Mouse (Mus musculus) stomach, embryonic 15.5 days (tissue): Measurements from ENCODE around the gene Ednra. TPM values are rescaled to one million over a fixed set of nuclear protein-coding genes. Genes with fewer than 3 reads are reported as not detected.
"Not testable (repeated sequence)": the region's sequence is repeated elsewhere in the genome, so short reads cannot be mapped to it uniquely, and the experiment has no call there.

ENCODE experiments used
- ATAC-seq: fragments of 200-750 bp; cut with Nextera tagmentation; 2 replicates; pipeline ENCODE4 v1.8.0; 2017; ENCODE audit warnings: low read depth, moderate number of reproducible peaks, moderate TSS enrichment; ENCODE audit not compliant: insufficient read depth, low FRiP score
- H3K27ac ChIP-seq: fragments of 300-500 bp; sonication (generic); 2 replicates; pipeline ENCODE4 v1.5.1; 2015; ENCODE audit warnings: mild to moderate bottlenecking, inconsistent platforms
- H3K27me3 ChIP-seq: fragments of 300-500 bp; sonication (generic); replicated peaks from 2 replicates; pipeline ENCODE4 v1.6.1; 2015; ENCODE audit warnings: inconsistent platforms
- H3K36me3 ChIP-seq: fragments of 300-500 bp; sonication (generic); 2 replicates; pipeline ENCODE4 v1.6.1; 2015; ENCODE audit warnings: inconsistent platforms
- H3K4me1 ChIP-seq: fragments of 300-500 bp; sonication (generic); 2 replicates; pipeline ENCODE4 v1.6.1; 2015; ENCODE audit warnings: inconsistent platforms
- H3K4me2 ChIP-seq: fragments of 300-500 bp; sonication (generic); 2 replicates; pipeline ENCODE4 v1.6.1; 2015; ENCODE audit warnings: mild to moderate bottlenecking, inconsistent platforms
- H3K4me3 ChIP-seq: fragments of 300-500 bp; sonication (generic); replicated peaks from 2 replicates; pipeline ENCODE4 v1.5.1; 2015; ENCODE audit warnings: inconsistent platforms
- H3K9ac ChIP-seq: fragments of 300-500 bp; sonication (generic); 2 replicates; pipeline ENCODE4 v1.6.1; 2015; ENCODE audit warnings: inconsistent platforms
- H3K9me3 ChIP-seq: fragments of 300-500 bp; sonication (generic); 2 replicates; pipeline ENCODE4 v1.6.1; 2016; ENCODE audit warnings: inconsistent platforms
- WGBS: fragments of 180-500 bp; shearing (Covaris S2); methylation state at CpG from one replicate; pipeline ENCODE4 v1.1.7; 2015; 5-methylcytosine and 5-hydroxymethylcytosine counted together
- polyA plus RNA-seq: library from polyadenylated mRNA; unstranded; fragments of >200 nt; fragmentation: Nextera tagmentation; extraction: Ambion mirVana; gene quantifications from 2 replicates; pipeline ENCODE4 v1.2.1, GENCODE M21; 2015

Gene Ednra
- polyA plus RNA-seq, 1 experiment from 2014 or later = 21.6 TPM

GRCm38 (mm10) chr8:77714455-77714854, 9.8 kb downstream of the Ednra start:
- 0 out of 2 replicates have a peak, but pooled peaks cover 2% of the 10 kb centered on the region for H3K4me1 ChIP-seq
- 53% methylated on average over 7 of the region's 7 CpGs for WGBS
- ATAC-seq = no peak
- H3K9me3 ChIP-seq = no peaks in the 10 kb centered on the region
- H3K9ac ChIP-seq = no peak overlapping the region
- H3K27ac ChIP-seq = no peak overlapping the region
- H3K4me2 ChIP-seq = no peak overlapping the region
- H3K4me3 ChIP-seq = no peak overlapping the region
- H3K27me3 ChIP-seq = no peaks in the 10 kb centered on the region
- no peaks in the 10 kb centered on the region for H3K36me3 ChIP-seq

GRCm38 (mm10) chr8:77713688-77714087, 10.6 kb downstream of the Ednra start:
- 76% methylated on average over 5 of the region's 5 CpGs for WGBS
- 0 out of 2 replicates have a peak, but pooled peaks cover 4% of the 10 kb centered on the region for H3K4me1 ChIP-seq
- no peak overlapping the region for H3K4me3 ChIP-seq
- H3K9ac ChIP-seq = no peak overlapping the region
- ATAC-seq = no peak
- H3K27ac ChIP-seq = no peak overlapping the region
- H3K4me2 ChIP-seq = no peak overlapping the region
- H3K27me3 ChIP-seq = no peaks in the 10 kb centered on the region
- no peaks in the 10 kb centered on the region for H3K36me3 ChIP-seq
- no peaks in the 10 kb centered on the region for H3K9me3 ChIP-seq

- Histone ChIP-seq H3K27ac (no peak overlapping the region), H3K4me2 (no peak overlapping the region), H3K4me3 (no peak overlapping the region), H3K27me3 (no peaks in the 10 kb centered on the region), H3K36me3 (no peaks in the 10 kb centered on the region), H3K9ac (no peak overlapping the region), H3K9me3 (no peaks in the 10 kb centered on the region), H3K4me1 (0 out of 2 replicates have a peak, but pooled peaks cover 3% of the 10 kb centered on the region)
- WGBS = 77% methylated on average over 4 of the region's 4 CpGs
- no peak for ATAC-seq
These were observed 19.5 kb downstream of the Ednra start for GRCm38 (mm10) chr8:77704768-77705167.

DNA sequence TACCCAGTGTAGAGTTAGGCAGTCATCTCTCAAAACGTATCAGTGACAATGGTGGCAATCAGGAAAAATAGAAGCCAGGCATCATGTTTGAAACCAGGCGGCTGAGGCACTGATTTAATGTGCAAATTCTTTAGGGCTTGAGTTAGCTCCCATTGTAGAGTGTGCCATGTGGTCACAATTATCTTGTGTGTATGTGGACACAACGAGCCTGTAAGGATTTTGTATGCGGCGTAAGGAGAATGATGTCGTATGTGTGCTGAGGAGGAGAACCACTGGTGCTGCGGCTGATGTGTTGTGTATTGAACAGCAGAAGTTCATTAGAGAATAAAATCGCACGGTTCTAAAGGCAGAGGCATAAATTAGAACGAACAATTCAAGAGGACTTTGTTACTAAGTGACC, 26.2 kb downstream of the Ednra start:
- H3K27ac ChIP-seq = no peak overlapping the region
- no peaks in the 10 kb centered on the region for H3K27me3 ChIP-seq
- no peaks in the 10 kb centered on the region for H3K4me1 ChIP-seq
- no peak for ATAC-seq
- 83% methylated on average over 10 of the region's 10 CpGs for WGBS
- no peak overlapping the region for H3K9ac ChIP-seq
- no peak overlapping the region for H3K4me3 ChIP-seq
- H3K4me2 ChIP-seq = no peak overlapping the region
- no peaks in the 10 kb centered on the region for H3K9me3 ChIP-seq
- H3K36me3 ChIP-seq = no peaks in the 10 kb centered on the region

- no peaks in the 10 kb centered on the region for H3K27me3 ChIP-seq
- no peak overlapping the region for H3K4me3 ChIP-seq
- no peak overlapping the region for H3K4me2 ChIP-seq
- no peaks in the 10 kb centered on the region for H3K36me3 ChIP-seq
- 75% methylated on average over 4 of the region's 4 CpGs for WGBS
- no peaks in the 10 kb centered on the region for H3K9me3 ChIP-seq
- H3K4me1 ChIP-seq = no peaks in the 10 kb centered on the region
- no peak for ATAC-seq
- no peak overlapping the region for H3K27ac ChIP-seq
- H3K9ac ChIP-seq = no peak overlapping the region
These were observed 28.1 kb downstream of the Ednra start for GRCm38 (mm10) chr8:77696182-77696581.

GRCm38 (mm10) chr8:77695486-77696058, 28.7 kb downstream of the Ednra start:
- ATAC-seq = no peak
- Histone ChIP-seq H3K9me3 (no peaks in the 10 kb centered on the region), H3K4me3 (no peak overlapping the region), H3K27ac (no peak overlapping the region), H3K4me2 (no peak overlapping the region), H3K9ac (no peak overlapping the region), H3K27me3 (no peaks in the 10 kb centered on the region), H3K4me1 (no peaks in the 10 kb centered on the region), H3K36me3 (no peaks in the 10 kb centered on the region)
- WGBS = 41% methylated on average over 5 of the region's 5 CpGs

- no peak overlapping the region for H3K4me2 ChIP-seq
- H3K36me3 ChIP-seq = no peaks in the 10 kb centered on the region
- no peak overlapping the region for H3K9ac ChIP-seq
- H3K27ac ChIP-seq = no peak overlapping the region
- WGBS = 39% methylated on average over 3 of the region's 3 CpGs
- no peaks in the 10 kb centered on the region for H3K27me3 ChIP-seq
- H3K9me3 ChIP-seq = no peaks in the 10 kb centered on the region
- no peak for ATAC-seq
- no peaks in the 10 kb centered on the region for H3K4me1 ChIP-seq
- no peak overlapping the region for H3K4me3 ChIP-seq
These were observed 29.2 kb downstream of the Ednra start for GRCm38 (mm10) chr8:77695070-77695469.

DNA sequence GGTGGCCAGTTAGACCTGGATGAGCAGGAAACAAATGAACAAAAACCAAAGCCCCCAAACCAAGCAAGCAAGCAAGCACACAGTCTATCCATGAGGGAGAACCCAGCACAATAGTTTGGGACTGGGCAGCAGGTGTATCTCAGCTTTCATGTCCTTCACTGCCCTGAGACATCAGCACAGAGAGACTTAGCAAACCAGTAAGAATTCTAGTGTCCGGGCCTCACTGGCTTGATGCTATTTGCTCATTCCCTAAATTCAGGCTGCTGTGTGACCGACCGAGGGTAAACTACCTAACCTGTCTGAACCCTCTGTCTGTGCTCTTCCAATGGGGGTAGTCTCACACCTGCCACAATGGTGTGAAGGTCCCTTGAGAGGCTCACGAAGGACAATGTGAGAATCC, 29.7 kb downstream of the Ednra start:
- Histone ChIP-seq H3K9me3 (no peaks in the 10 kb centered on the region), H3K27me3 (no peaks in the 10 kb centered on the region), H3K9ac (no peak overlapping the region), H3K4me2 (no peak overlapping the region), H3K27ac (no peak overlapping the region), H3K36me3 (no peaks in the 10 kb centered on the region), H3K4me1 (no peaks in the 10 kb centered on the region), H3K4me3 (no peak overlapping the region)
- 66% methylated on average over 4 of the region's 4 CpGs for WGBS
- ATAC-seq = no peak

DNA sequence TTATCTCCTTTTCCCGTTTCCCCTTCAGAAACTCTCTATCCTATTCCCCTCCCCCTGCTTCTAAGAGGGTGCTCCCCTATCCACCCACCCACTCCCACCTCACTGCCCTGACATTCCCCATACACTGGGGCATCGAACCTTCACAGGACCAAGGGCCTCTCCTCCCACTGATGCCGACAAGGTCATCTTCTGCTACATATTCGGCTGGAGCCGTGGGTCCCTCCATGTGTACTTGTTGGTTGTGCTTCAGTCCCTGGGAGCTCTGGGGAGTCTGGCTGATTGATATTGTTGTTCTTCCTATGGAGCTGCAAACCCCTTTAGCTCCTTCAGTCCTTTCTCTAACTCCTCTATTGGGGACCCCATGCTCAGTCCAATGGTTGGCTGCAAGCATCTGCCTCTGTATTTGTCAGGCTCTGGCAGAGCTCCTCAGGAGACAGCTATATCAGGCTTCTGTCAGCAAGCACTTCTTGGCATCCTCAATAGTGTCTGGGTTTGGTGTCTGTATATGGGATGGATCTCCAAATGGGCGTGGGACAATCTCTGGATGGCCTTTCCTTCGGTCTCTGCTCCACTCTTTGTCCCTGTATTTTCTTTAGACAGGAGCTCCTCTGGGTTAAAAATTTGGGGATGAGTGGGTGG, 34.7 kb downstream of the Ednra start:
- H3K36me3 ChIP-seq = not testable (repeated sequence)

GRCm38 (mm10) chr8:77688978-77689377, 35.3 kb downstream of the Ednra start:
- no peaks in the 10 kb centered on the region for H3K27me3 ChIP-seq
- H3K36me3 ChIP-seq = peaks cover 3% of the 10 kb centered on the region; the same call in 1 of the 2 replicates
- no peaks in the 10 kb centered on the region for H3K9me3 ChIP-seq
- no peak overlapping the region for H3K4me3 ChIP-seq
- WGBS = 66% methylated on average over 5 of the region's 5 CpGs
- H3K27ac ChIP-seq = no peak overlapping the region
- H3K9ac ChIP-seq = no peak overlapping the region
- no peak for ATAC-seq
- H3K4me2 ChIP-seq = no peak overlapping the region
- H3K4me1 ChIP-seq = no peaks in the 10 kb centered on the region

More for the DNA sequence above, 34.7 kb downstream of the Ednra start:
- not testable (repeated sequence) for H3K9me3 ChIP-seq, ATAC-seq, H3K4me1 ChIP-seq, H3K4me2 ChIP-seq, H3K9ac ChIP-seq, H3K27me3 ChIP-seq, H3K27ac ChIP-seq, H3K4me3 ChIP-seq
- 72% methylated on average over 7 of the region's 7 CpGs for WGBS

DNA sequence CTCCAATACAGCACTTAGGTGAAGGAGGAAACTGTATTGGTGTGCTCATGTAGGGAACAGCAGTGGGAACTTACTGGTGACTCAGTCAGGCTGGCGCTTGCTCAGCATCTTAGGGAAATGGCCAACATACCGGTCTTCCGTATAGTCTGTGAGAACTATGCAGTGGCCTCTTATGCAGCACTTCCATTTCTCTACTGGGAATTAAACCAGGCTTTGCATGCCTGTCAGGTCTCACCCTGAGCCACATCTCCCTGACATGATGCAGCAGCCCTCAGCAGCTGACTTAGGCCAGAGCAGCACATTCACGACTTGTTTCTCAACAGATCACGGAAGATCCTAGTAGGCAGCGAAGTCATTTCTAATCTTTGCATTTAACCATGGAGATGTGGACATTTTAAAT, 39.9 kb downstream of the Ednra start:
- ATAC-seq = peak; percentile 23; the same call in 1 of the 2 replicates
- no peak overlapping the region for H3K9ac ChIP-seq
- H3K4me2 ChIP-seq = no peak overlapping the region
- H3K4me3 ChIP-seq = no peak overlapping the region
- H3K9me3 ChIP-seq = no peaks in the 10 kb centered on the region
- 55% methylated on average over 6 of the region's 6 CpGs for WGBS
- no peaks in the 10 kb centered on the region for H3K27me3 ChIP-seq
- peaks cover 3% of the 10 kb centered on the region; the same call in 1 of the 2 replicates for H3K36me3 ChIP-seq
- H3K27ac ChIP-seq = peak overlapping the region; percentile 16
- peaks cover 7% of the 10 kb centered on the region; the same call in 1 of the 2 replicates for H3K4me1 ChIP-seq

DNA sequence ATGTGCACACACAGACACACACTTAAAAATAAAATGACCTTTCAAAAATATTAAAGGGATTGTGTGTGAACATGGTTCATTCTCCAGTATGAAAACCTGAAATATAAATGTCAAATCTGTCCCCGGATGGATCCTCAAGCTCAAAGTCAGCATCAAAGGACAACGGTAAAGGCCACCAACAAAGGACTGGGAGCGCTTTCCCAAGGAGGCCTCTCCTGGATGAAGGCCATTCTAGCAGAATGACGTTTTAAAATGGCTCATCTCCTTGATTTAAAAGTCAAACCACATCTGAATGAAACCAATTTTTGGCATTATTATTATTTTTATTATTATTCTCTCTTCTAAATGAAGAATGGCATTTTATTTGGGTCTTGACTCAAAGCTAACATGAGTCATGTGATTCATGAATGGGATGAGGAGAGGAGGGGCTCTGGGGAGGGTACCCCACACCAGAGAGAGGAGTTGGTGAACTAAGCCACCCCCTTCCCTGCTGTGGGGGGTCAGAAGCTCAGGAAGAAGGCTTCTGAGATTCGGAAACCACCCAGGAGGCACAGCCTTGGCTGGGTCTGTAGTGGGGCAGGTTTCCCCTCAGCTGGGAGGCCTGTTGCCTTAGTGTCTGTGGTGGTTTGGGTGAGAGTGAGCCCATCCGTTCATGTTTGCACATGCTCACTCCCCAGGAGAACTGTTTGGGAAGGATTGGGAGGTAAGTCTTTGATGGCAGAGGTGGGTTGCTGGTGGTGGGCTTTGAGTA, 40.7 kb downstream of the Ednra start:
- Histone ChIP-seq H3K27me3 (no peaks in the 10 kb centered on the region), H3K4me2 (no peak overlapping the region), H3K9ac (no peak overlapping the region), H3K27ac (peak overlapping the region; percentile 16), H3K36me3 (peaks cover 3% of the 10 kb centered on the region; the same call in 1 of the 2 replicates), H3K4me1 (peaks cover 7% of the 10 kb centered on the region; the same call in 1 of the 2 replicates), H3K4me3 (no peak overlapping the region), H3K9me3 (no peaks in the 10 kb centered on the region)
- ATAC-seq = no peak
- WGBS = 77% methylated on average over 6 of the region's 6 CpGs
